Mouse (Mus musculus): Measurements from ENCODE around the gene Fam174b.

GRCm38 (mm10) chr7:73816255-73816996 is 76.3 kb downstream of the Fam174b start:
- TF ChIP-seq CTCF (IDR thresholded peaks at IDR 0.05; ENCODE audit: low read depth) (no peak), EP300 (IDR thresholded peaks at IDR 0.05; ENCODE audit: low read depth) (no peak)
